Mouse (Mus musculus): ENCODE measurements around the gene Cacnb4. TPM values are rescaled to one million over a fixed set of nuclear protein-coding genes. Genes with fewer than 3 reads are reported as not detected.
A peak's percentile ranks its signal among the peaks of the same experiment; 100 is the strongest.

Gene Cacnb4
- polyA plus RNA-seq, 1 experiment from 2014 or later, result 1.0 TPM

DNA sequence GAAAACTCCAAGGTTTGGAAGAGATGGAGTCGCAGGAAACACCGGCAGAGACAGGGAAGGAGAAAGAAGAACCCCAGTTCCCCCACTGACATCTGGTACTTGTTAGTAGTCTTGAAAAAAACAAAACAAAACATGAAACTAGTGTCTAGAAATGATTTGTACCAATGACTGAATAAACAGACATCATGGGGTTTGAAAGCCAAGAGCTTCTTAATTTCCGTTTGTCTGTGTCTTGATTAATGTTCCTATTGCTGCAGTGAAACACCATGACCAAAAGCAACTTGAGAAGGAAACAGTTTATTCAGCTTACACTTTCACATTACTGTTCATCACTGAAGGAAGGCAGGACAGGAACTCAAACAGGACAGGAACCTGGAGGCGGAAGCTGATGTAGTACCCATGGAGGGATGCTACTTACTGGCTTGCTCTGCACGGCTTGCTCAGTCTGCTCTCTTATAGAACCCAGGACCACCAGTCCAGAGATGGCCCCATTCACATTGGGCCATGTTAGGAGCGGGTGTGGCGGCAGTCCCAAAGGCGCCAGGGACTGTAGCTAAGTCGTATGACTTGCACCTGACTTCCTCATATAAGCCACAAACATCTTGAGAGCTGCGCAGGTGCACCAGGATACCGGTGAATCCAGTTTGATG lies 95.4 kb downstream of the Cacnb4 start:
- ATAC-seq (replicated peaks; ENCODE audit: insufficient number of reproducible peaks, insufficient read depth, low FRiP score, low read depth), result no peak

DNA sequence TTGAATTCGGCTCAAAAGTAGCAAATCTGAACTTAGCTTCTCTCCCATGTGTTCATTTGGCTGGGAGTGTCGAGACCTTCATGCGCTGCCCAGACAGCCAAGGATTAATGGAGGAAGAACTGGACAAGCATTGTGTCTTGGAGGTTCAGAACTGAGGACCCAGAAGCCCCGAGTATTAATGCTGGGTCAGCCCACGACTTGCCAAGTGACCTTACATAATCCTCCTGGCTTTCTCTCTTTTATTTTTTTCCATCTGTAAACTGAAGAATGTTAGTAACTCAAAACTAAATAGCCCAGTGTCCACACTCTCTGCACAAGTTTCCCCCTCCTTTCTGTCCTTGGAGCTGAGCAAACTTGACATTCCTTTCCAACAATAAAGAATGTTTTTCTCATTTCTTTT lies 95.9 kb downstream of the Cacnb4 start:
- ATAC-seq (replicated peaks; ENCODE audit: insufficient number of reproducible peaks, insufficient read depth, low FRiP score, low read depth), result no peak

More for the DNA sequence above, 95.4 kb downstream of the Cacnb4 start:
- Histone ChIP-seq H3K27me3 (no peaks in the 10 kb centered on the region), H3K36me3 (no peaks in the 10 kb centered on the region), H3K9ac (no peak overlapping the region), H3K4me1 (replicated peaks) (peaks cover 16% of the 10 kb centered on the region), H3K27ac (no peak overlapping the region), H3K9me3 (replicated peaks) (no peaks in the 10 kb centered on the region), H3K4me3 (no peak overlapping the region), H3K4me2 (no peak overlapping the region)
- WGBS, result 85% methylated on average over 11 of the region's 11 CpGs

DNA sequence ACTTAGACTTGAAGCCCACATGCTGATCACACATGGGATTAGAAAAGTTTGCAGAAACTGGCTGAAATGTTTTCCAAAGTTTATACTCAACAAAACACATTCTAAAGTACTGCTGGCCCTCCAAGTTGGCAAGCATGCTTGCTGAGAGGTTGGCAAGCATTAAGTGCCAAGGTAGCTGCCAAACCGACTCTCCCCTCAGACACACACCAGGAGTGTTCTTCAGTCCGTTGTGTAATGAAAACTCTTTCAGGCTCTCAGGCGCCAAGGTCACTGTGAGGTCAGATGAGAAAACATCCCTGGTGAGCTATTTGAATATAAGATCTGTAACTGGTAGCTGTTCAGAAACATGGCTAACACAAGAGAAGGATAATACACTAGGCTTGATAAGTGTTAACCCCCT lies 97.8 kb downstream of the Cacnb4 start:
- no peaks in the 10 kb centered on the region for H3K36me3 ChIP-seq
- no peak overlapping the region for H3K4me3 ChIP-seq
- no peaks in the 10 kb centered on the region for H3K27me3 ChIP-seq
- H3K9me3 ChIP-seq (replicated peaks), result no peaks in the 10 kb centered on the region
- no peak overlapping the region for H3K9ac ChIP-seq
- peaks cover 16% of the 10 kb centered on the region for H3K4me1 ChIP-seq (replicated peaks)
- H3K27ac ChIP-seq, result peak overlapping the region; percentile 55
- no peak overlapping the region for H3K4me2 ChIP-seq
- 31% methylated on average over 3 of the region's 3 CpGs for WGBS
- ATAC-seq (replicated peaks; ENCODE audit: insufficient number of reproducible peaks, insufficient read depth, low FRiP score, low read depth), result no peak

More for the DNA sequence above, 95.9 kb downstream of the Cacnb4 start:
- Histone ChIP-seq H3K36me3 (no peaks in the 10 kb centered on the region), H3K9ac (no peak overlapping the region), H3K27ac (no peak overlapping the region), H3K4me3 (no peak overlapping the region), H3K4me1 (replicated peaks) (peaks cover 16% of the 10 kb centered on the region), H3K9me3 (replicated peaks) (no peaks in the 10 kb centered on the region), H3K4me2 (no peak overlapping the region), H3K27me3 (no peaks in the 10 kb centered on the region)
- 66% methylated on average over 5 of the region's 5 CpGs for WGBS

DNA sequence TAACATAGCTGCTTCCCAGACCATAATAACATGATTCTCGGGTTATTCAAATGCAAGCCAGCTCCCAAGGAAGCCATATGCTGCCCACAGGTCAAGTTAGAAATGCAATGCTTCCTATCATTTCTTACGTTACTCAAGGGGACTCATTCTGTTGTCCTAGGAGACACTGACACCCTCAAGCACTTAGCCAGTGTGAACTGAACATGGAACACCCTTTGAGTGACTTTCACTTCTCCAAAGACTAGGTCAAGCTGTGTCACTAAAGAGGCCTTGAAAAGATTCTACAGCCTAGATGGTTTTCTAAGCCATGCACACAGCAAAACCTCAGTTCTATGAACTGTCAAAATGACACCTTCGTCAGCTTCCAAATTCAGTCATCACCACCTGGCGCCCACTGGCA lies 98.9 kb downstream of the Cacnb4 start:
- peaks cover 16% of the 10 kb centered on the region for H3K4me1 ChIP-seq (replicated peaks)
- ATAC-seq (replicated peaks; ENCODE audit: insufficient number of reproducible peaks, insufficient read depth, low FRiP score, low read depth), result no peak
- H3K27ac ChIP-seq, result no peak overlapping the region
- no peak overlapping the region for H3K4me3 ChIP-seq
- WGBS, result 83% methylated on average over 4 of the region's 4 CpGs
- no peak overlapping the region for H3K4me2 ChIP-seq
- H3K9me3 ChIP-seq (replicated peaks), result no peaks in the 10 kb centered on the region
- no peaks in the 10 kb centered on the region for H3K36me3 ChIP-seq
- H3K9ac ChIP-seq, result no peak overlapping the region
- no peaks in the 10 kb centered on the region for H3K27me3 ChIP-seq

DNA sequence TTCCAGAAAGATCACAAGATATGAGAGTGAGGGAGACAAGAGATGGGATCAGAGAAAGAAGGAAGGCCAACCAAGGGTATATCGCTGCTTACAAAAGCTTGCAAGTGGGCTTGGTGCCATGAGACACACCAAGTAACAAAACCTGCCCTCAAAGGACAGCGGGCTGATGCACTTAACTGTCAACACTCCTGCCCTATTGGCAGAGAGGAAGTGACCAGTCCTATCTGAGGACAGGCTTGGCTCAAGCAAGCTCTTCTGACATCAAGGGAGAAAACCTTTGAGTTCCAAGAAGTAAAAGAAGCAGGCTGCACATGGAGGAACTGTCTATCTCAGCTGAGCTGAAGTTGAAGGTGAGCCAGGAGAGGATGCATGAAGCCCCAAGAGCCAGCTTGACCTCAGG lies 100.1 kb downstream of the Cacnb4 start:
- no peak for ATAC-seq (replicated peaks; ENCODE audit: insufficient number of reproducible peaks, insufficient read depth, low FRiP score, low read depth)
- Histone ChIP-seq H3K27me3 (no peaks in the 10 kb centered on the region), H3K9ac (no peak overlapping the region), H3K4me1 (replicated peaks) (peaks cover 18% of the 10 kb centered on the region), H3K9me3 (replicated peaks) (no peaks in the 10 kb centered on the region), H3K36me3 (no peaks in the 10 kb centered on the region), H3K4me3 (no peak overlapping the region), H3K4me2 (no peak overlapping the region), H3K27ac (no peak overlapping the region)
- 54% methylated on average over 2 of the region's 2 CpGs for WGBS

DNA sequence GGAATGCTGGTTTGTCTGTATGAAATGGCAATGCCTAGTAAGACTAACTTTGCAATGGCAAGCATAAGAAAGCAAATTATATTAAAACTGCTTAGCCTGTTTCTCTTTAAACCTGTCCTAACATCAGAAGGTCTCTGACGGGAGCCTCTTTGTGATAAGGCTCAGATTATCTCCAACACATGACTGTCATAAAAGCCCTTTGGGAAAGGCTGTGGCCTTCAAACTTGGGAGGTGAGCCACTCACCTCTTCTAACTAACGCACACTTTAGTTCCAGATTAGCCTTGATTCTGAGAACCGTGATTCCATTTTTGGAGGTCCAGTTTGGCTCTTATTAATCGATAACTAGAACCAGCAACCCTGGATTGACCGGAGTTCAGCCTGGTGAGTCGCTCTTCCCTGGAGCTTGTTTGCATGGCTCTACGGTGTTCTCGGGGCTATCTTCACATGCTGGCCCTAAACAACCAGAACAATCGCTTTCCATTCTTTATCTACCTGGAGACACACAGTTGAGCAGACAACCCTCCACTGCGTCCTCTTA lies 100.9 kb downstream of the Cacnb4 start:
- Histone ChIP-seq H3K4me2 (no peak overlapping the region), H3K27me3 (no peaks in the 10 kb centered on the region), H3K9me3 (replicated peaks) (no peaks in the 10 kb centered on the region), H3K36me3 (no peaks in the 10 kb centered on the region), H3K4me1 (replicated peaks) (peaks cover 23% of the 10 kb centered on the region), H3K4me3 (no peak overlapping the region), H3K27ac (no peak overlapping the region), H3K9ac (no peak overlapping the region)
- WGBS, result 73% methylated on average over 10 of the region's 10 CpGs
- no peak for ATAC-seq (replicated peaks; ENCODE audit: insufficient number of reproducible peaks, insufficient read depth, low FRiP score, low read depth)

DNA sequence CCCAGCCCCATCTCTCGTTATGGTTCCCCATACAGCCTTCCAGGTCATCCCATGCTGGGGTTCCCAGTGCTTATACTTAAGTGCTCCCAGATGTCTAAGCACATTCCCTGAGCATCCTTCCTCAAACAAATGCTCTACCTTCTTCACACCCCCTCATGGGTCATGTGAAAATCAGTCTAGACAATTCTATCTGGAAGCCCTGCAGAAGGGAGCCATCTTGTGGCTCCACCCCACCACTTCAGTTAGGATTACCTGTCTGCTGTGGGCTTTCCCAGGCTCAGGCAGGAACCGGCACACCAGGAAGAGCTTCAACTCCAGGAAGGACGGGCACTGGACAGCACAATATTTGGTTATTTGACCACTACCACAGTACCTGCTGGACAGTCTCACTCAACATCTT lies 101.7 kb downstream of the Cacnb4 start:
- Histone ChIP-seq H3K4me2 (no peak overlapping the region), H3K4me3 (no peak overlapping the region), H3K4me1 (replicated peaks) (peaks cover 31% of the 10 kb centered on the region), H3K9me3 (replicated peaks) (no peaks in the 10 kb centered on the region), H3K36me3 (no peaks in the 10 kb centered on the region), H3K9ac (no peak overlapping the region), H3K27ac (no peak overlapping the region), H3K27me3 (no peaks in the 10 kb centered on the region)
- WGBS, result 77% methylated on average over 3 of the region's 3 CpGs
- ATAC-seq (replicated peaks; ENCODE audit: insufficient number of reproducible peaks, insufficient read depth, low FRiP score, low read depth), result no peak

DNA sequence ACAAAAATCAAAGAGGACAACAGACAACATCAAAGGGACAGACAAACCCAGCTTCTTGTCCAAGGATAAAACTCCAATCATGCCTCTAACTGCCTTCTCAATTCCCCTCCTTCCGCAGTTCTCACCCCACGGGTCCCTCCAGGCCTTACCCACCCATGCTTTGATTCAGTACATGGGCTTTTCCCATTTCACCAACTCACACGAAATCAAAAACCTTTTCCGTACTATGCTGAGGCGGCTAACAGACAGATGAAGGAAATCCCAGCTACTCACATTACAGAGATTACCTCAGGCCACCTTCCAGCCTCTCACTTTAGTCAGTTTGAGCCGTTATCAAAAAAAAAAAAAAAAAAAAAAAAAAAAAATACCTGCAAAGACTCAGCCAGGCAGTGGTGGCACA lies 104.4 kb downstream of the Cacnb4 start:
- no peak for ATAC-seq (replicated peaks; ENCODE audit: insufficient number of reproducible peaks, insufficient read depth, low FRiP score, low read depth)
- Histone ChIP-seq H3K4me2 (0 out of 2 replicates have a peak overlapping the region, but pooled peaks have one; percentile 16), H3K4me3 (no peak overlapping the region), H3K9ac (no peak overlapping the region), H3K27me3 (no peaks in the 10 kb centered on the region), H3K9me3 (replicated peaks) (no peaks in the 10 kb centered on the region), H3K27ac (peak overlapping the region; percentile 72), H3K4me1 (replicated peaks) (peaks cover 23% of the 10 kb centered on the region), H3K36me3 (no peaks in the 10 kb centered on the region)
- WGBS, result 70% methylated on average over 6 of the region's 6 CpGs

DNA sequence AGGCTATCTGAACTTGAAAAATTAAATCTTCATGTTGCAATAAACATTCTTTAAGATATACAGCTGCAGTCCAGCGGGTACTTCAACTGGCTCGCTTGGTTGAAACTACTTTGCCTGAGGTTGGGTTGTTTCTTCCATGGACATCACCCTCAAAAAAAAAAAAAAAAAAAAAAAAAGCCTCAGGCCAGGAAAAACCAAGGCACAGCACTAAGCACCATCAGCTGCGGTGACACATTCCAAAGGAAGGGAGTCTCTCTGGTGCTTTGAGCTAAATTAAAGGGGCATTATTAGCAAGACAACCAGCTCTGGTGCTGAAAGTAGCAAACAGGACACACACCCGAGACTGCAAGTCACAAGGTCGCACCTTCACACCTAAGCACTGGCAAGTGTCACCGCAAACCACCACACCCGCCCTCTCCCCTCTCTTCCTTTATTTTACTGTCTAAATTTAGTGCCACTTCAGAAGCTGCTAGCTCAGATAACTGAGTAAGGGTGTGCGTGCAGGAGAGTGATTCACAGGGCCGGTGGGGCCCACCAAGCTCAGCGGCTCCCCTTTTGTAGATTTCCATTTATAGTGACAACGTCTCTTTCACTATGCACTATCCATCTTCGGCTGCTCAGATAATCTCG lies 105.2 kb downstream of the Cacnb4 start:
- Histone ChIP-seq H3K27me3 (no peaks in the 10 kb centered on the region), H3K4me1 (replicated peaks) (peaks cover 18% of the 10 kb centered on the region), H3K4me3 (no peak overlapping the region), H3K9ac (no peak overlapping the region), H3K9me3 (replicated peaks) (no peaks in the 10 kb centered on the region), H3K4me2 (peak overlapping the region; percentile 16), H3K36me3 (no peaks in the 10 kb centered on the region), H3K27ac (peak overlapping the region; percentile 72)
- peak; percentile 91 for ATAC-seq (replicated peaks; ENCODE audit: insufficient number of reproducible peaks, insufficient read depth, low FRiP score, low read depth)
- WGBS, result 25% methylated on average over 13 of the region's 13 CpGs

DNA sequence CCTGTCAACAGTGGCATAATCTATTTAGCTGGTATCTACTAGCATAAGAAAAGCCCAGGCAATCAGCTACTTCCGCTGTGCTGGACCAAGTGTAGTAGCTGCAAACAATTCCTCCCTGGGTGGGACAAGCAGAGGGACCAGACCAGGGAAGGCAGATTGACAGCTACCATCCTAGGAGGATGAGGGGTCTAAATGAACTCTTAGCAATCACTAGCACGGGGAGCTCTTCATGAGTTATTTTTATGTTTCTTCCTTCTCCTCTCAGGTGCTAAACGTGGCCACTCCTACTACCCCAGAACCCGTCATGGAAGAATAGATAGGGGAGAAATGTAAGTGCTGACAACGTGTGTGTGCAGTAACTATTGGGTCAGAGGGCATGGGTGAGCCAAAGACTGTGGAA lies 105.8 kb downstream of the Cacnb4 start:
- Histone ChIP-seq H3K9ac (no peak overlapping the region), H3K4me2 (peak overlapping the region; percentile 16; the same call in 1 of the 2 replicates), H3K9me3 (replicated peaks) (no peaks in the 10 kb centered on the region), H3K4me3 (no peak overlapping the region), H3K4me1 (replicated peaks) (peaks cover 16% of the 10 kb centered on the region), H3K36me3 (no peaks in the 10 kb centered on the region), H3K27ac (peak overlapping the region; percentile 72), H3K27me3 (no peaks in the 10 kb centered on the region)
- ATAC-seq (replicated peaks; ENCODE audit: insufficient number of reproducible peaks, insufficient read depth, low FRiP score, low read depth), result no peak
- WGBS, result 28% methylated on average over 5 of the region's 5 CpGs

DNA sequence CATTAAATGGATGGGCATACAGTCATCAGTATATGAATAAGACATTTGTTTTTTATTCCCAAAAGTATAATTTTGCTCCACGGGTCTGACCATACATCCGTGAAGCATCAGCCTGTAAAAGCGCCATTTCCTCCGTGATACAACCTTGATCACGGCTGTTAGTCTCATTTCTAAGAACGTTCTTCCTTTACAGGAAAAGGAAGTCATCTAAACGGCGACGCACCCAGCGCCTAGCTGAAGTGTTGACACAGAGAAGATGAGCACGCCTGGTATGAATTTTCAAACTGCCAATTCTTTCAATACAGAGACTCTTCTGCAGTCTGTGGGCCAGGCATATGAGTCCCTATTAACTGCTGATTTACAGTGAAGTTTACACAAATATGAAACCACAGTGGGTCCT lies 106.5 kb downstream of the Cacnb4 start:
- Histone ChIP-seq H3K36me3 (no peaks in the 10 kb centered on the region), H3K4me2 (no peak overlapping the region), H3K4me3 (no peak overlapping the region), H3K27ac (peak overlapping the region; percentile 72; the same call in 1 of the 2 replicates), H3K9me3 (replicated peaks) (no peaks in the 10 kb centered on the region), H3K4me1 (replicated peaks) (peaks cover 16% of the 10 kb centered on the region), H3K27me3 (no peaks in the 10 kb centered on the region), H3K9ac (no peak overlapping the region)
- WGBS, result 62% methylated on average over 11 of the region's 11 CpGs
- ATAC-seq (replicated peaks; ENCODE audit: insufficient number of reproducible peaks, insufficient read depth, low FRiP score, low read depth), result no peak

DNA sequence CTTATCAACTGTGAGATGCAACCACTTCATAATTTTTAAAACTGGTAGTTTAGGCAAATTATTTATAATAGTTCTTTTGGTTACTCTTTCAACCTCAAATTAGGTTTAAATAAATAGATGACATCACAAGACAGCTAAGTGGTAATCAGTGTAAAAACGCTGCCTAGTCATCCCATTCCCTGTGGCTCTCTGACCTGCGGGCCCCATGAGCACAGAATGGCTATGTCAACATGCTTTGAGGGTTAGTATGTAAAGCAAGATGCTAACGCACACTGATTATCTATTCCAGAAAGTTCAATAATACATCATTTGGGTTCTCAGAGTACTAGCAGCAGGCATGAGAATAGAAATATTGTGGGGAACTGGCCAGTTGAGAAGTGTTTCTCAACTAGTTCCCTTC lies 108.5 kb downstream of the Cacnb4 start:
- H3K36me3 ChIP-seq, result no peaks in the 10 kb centered on the region
- no peak overlapping the region for H3K4me3 ChIP-seq
- H3K27me3 ChIP-seq, result no peaks in the 10 kb centered on the region
- ATAC-seq (replicated peaks; ENCODE audit: insufficient number of reproducible peaks, insufficient read depth, low FRiP score, low read depth), result no peak
- 75% methylated on average over 3 of the region's 3 CpGs for WGBS
- H3K27ac ChIP-seq, result no peak overlapping the region
- H3K4me2 ChIP-seq, result no peak overlapping the region
- no peak overlapping the region for H3K9ac ChIP-seq
- H3K9me3 ChIP-seq (replicated peaks), result no peaks in the 10 kb centered on the region
- H3K4me1 ChIP-seq (replicated peaks), result peaks cover 16% of the 10 kb centered on the region

Measured in heart, embryonic 15.5 days (tissue).